Mouse (Mus musculus): ENCODE data around the gene Anapc16. TPM values are rescaled to one million over a fixed set of nuclear protein-coding genes. Genes with fewer than 3 reads are reported as not detected.

Gene Anapc16
- polyA plus RNA-seq, 1 experiment from 2014 or later = 90.7 TPM

DNA sequence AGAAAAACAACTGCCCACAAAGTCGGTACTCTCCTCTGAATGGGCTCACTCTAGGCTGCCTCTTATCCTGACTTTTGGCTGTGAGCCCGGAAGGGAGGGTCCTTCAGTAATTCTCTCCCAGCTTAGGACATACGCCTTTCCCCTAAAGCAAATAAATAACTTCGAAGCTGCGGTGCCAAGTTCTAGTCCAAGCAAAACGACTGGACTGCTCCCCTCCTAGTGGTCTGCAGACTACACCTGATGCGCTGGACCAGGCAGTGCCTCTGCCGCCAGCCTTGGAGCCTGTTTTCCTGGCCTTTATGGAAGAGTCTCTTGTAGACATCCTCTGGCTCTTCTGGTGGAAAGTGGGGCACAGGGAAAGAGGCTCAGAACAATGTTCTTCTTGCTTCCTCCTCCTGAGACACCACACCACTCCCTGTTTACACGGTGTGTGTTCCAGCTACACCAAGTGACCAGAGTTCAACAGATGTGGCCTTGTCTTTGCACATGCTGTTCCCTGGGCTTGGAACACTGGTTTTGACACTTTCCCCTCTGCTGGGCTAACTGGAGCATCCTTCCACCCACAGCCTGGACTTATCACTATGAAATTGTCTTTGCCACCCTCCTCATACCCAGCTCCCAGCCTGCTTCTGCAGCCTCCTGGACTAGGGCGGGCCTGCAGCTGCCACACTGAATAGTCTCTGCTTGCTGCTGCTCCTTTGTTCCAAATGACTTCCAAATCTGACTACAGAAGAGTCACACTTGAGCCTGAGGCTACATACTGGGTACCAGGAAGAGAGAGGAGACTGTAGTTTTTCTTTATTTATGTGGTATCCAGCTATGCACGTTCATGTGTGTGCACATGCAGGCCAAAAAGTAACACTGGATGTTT, 23.8 kb downstream of the Anapc16 start:
- H3K4me2 ChIP-seq (ENCODE audit: low read depth, low read length) = peak overlapping the region; percentile 28
- peak overlapping the region; percentile 82 for H3K27ac ChIP-seq (ENCODE audit: low read length)
- H3K36me3 ChIP-seq (ENCODE audit: control insufficient read depth, insufficient read depth, low read length) = no peaks in the 10 kb centered on the region
- no peaks in the 10 kb centered on the region for H3K9me3 ChIP-seq (replicated peaks; ENCODE audit: control insufficient read depth, low read length)
- WGBS = 22% methylated on average over 11 of the region's 11 CpGs
- H3K27me3 ChIP-seq (ENCODE audit: control insufficient read depth, insufficient read depth, low read length) = no peaks in the 10 kb centered on the region
- ATAC-seq (ENCODE audit: insufficient read depth, low FRiP score) = peak; percentile 81
- H3K4me1 ChIP-seq (ENCODE audit: control insufficient read depth, insufficient read depth, low read length) = peaks cover 30% of the 10 kb centered on the region
- H3K9ac ChIP-seq (ENCODE audit: low read length) = peak overlapping the region; percentile 57
- no peak overlapping the region for H3K4me3 ChIP-seq (replicated peaks; ENCODE audit: low read length)

DNA sequence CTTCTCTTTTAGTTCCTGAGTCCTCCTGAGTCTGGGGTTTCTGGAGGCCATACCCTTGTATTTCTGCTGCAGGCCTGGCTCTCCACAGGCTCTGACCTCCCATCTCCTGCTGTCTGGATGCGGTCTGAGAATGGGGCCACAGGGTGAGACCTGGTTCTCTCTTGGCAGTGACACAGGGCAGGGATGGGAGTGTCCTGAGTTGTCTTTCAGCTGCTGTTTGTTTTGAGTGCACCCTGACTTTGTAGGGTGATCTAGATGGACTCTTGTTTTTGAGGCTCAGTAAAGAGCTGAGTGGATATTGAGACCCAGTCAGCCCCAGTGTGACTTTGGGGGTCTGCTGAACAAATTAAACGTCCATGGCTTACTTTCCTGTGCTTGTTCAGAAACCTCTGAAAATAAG, 24.5 kb downstream of the Anapc16 start:
- Histone ChIP-seq H3K4me2 (ENCODE audit: low read depth, low read length) (peak overlapping the region; percentile 28; the same call in 1 of the 2 replicates), H3K27ac (ENCODE audit: low read length) (peak overlapping the region; percentile 82), H3K9me3 (replicated peaks; ENCODE audit: control insufficient read depth, low read length) (no peaks in the 10 kb centered on the region), H3K27me3 (ENCODE audit: control insufficient read depth, insufficient read depth, low read length) (no peaks in the 10 kb centered on the region), H3K36me3 (ENCODE audit: control insufficient read depth, insufficient read depth, low read length) (no peaks in the 10 kb centered on the region), H3K4me1 (ENCODE audit: control insufficient read depth, insufficient read depth, low read length) (peaks cover 37% of the 10 kb centered on the region), H3K4me3 (replicated peaks; ENCODE audit: low read length) (no peak overlapping the region), H3K9ac (ENCODE audit: low read length) (peak overlapping the region; percentile 57)
- ATAC-seq (ENCODE audit: insufficient read depth, low FRiP score) = no peak
- 47% methylated on average over 2 of the region's 2 CpGs for WGBS

DNA sequence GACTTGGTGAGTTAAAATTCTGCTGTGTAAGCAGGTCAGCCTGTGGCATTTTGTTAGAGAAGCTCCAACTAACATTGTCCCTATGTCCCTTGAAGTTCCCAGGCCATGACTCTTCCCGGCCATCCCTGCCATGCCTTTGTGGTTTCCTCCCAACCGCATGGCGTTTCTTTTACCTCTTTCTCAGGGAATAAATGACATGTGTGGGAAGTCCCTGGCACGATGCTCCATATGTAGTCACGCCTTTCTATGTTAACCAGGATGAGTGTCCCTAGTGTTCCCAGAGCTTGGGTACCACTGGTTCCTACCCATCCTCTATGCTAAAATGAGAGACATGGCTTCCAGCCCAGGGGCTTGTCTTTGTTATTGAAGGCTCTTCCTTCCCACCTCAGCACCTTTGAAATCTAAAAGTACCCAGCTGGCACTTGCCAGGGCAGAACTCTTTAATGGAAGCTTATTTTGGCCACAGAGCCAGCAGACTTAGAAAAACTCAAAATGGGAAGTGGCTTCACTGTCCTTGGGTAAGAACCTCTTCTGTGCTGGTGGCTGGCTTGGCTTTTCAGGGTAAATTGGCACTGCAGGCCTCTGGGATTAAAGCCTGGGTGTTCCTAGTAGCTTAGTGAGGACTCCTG, 25.1 kb downstream of the Anapc16 start:
- Histone ChIP-seq H3K4me1 (ENCODE audit: control insufficient read depth, insufficient read depth, low read length) (peaks cover 39% of the 10 kb centered on the region), H3K36me3 (ENCODE audit: control insufficient read depth, insufficient read depth, low read length) (no peaks in the 10 kb centered on the region), H3K27me3 (ENCODE audit: control insufficient read depth, insufficient read depth, low read length) (no peaks in the 10 kb centered on the region), H3K9ac (ENCODE audit: low read length) (peak overlapping the region; percentile 57; the same call in 1 of the 2 replicates), H3K9me3 (replicated peaks; ENCODE audit: control insufficient read depth, low read length) (no peaks in the 10 kb centered on the region), H3K4me2 (ENCODE audit: low read depth, low read length) (no peak overlapping the region), H3K4me3 (replicated peaks; ENCODE audit: low read length) (no peak overlapping the region), H3K27ac (ENCODE audit: low read length) (peak overlapping the region; percentile 82)
- ATAC-seq (ENCODE audit: insufficient read depth, low FRiP score) = no peak
- WGBS = 90% methylated on average over 5 of the region's 5 CpGs

- H3K27me3 ChIP-seq (ENCODE audit: control insufficient read depth, insufficient read depth, low read length) = no peaks in the 10 kb centered on the region
- 63% methylated on average over 2 of the region's 4 CpGs for WGBS
- H3K9ac ChIP-seq (ENCODE audit: low read length) = no peak overlapping the region
- H3K4me3 ChIP-seq (replicated peaks; ENCODE audit: low read length) = no peak overlapping the region
- no peaks in the 10 kb centered on the region for H3K9me3 ChIP-seq (replicated peaks; ENCODE audit: control insufficient read depth, low read length)
- no peaks in the 10 kb centered on the region for H3K36me3 ChIP-seq (ENCODE audit: control insufficient read depth, insufficient read depth, low read length)
- peaks cover 39% of the 10 kb centered on the region for H3K4me1 ChIP-seq (ENCODE audit: control insufficient read depth, insufficient read depth, low read length)
- no peak overlapping the region for H3K4me2 ChIP-seq (ENCODE audit: low read depth, low read length)
- H3K27ac ChIP-seq (ENCODE audit: low read length) = no peak overlapping the region
- ATAC-seq (ENCODE audit: insufficient read depth, low FRiP score) = no peak
Measured at GRCm38 (mm10) chr10:59977141-59977540, 25.8 kb downstream of the Anapc16 start.

DNA sequence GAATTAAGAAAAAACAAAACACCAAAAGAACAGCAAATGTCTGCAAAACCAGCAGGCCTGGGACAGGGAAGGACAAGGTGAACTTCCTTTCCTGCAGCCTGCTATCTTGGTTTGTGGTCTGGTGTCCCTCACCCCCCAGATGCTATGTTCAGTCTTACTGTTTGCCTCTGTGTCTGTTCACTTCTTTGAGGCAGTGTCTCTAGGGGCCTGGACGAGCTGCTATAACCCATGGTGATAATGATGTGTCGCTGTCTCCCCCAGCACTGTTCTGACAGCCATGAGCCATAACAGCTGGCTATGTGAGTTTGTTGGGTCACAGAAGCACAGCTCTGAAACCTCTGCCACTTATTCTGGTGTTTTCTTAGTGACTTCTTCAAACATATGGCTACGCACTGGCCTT, 28.1 kb downstream of the Anapc16 start:
- Histone ChIP-seq H3K27me3 (ENCODE audit: control insufficient read depth, insufficient read depth, low read length) (no peaks in the 10 kb centered on the region), H3K4me1 (ENCODE audit: control insufficient read depth, insufficient read depth, low read length) (peaks cover 49% of the 10 kb centered on the region), H3K9me3 (replicated peaks; ENCODE audit: control insufficient read depth, low read length) (no peaks in the 10 kb centered on the region), H3K9ac (ENCODE audit: low read length) (peak overlapping the region; percentile 38; the same call in 1 of the 2 replicates), H3K4me2 (ENCODE audit: low read depth, low read length) (no peak overlapping the region), H3K4me3 (replicated peaks; ENCODE audit: low read length) (no peak overlapping the region), H3K27ac (ENCODE audit: low read length) (peak overlapping the region; percentile 79), H3K36me3 (ENCODE audit: control insufficient read depth, insufficient read depth, low read length) (no peaks in the 10 kb centered on the region)
- ATAC-seq (ENCODE audit: insufficient read depth, low FRiP score) = no peak
- 46% methylated on average over 3 of the region's 3 CpGs for whole genome bisulfite sequencing

DNA sequence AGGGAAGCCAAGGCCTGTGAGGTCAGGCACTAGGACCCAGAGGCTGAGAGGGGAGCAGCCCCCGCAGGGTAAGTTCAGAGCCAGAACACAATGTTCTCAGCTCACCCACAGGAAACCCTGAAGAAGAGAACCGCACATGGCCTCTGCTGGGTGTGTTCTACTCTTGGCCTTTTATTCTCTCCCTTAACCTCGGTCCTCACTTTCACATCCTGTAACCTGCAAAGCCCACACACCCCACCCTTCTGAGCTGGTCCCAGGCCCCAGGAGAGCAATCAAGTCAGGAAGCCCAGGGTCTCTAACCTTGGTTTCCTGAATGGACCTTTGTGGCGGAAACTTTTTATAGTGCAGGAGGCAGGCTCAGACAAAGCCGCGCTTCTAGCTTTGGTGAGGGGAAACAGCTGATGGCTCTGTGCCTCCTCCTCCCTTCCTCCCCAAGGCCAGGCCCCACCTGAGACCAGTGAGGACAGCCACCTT, 28.7 kb downstream of the Anapc16 start:
- 0 out of 2 replicates have a peak overlapping the region, but pooled peaks have one; percentile 3 for H3K4me2 ChIP-seq (ENCODE audit: low read depth, low read length)
- no peaks in the 10 kb centered on the region for H3K9me3 ChIP-seq (replicated peaks; ENCODE audit: control insufficient read depth, low read length)
- H3K27ac ChIP-seq (ENCODE audit: low read length) = peak overlapping the region; percentile 79
- ATAC-seq (ENCODE audit: insufficient read depth, low FRiP score) = peak; percentile 57
- no peak overlapping the region for H3K4me3 ChIP-seq (replicated peaks; ENCODE audit: low read length)
- peaks cover 44% of the 10 kb centered on the region for H3K4me1 ChIP-seq (ENCODE audit: control insufficient read depth, insufficient read depth, low read length)
- WGBS = 10% methylated on average over 6 of the region's 6 CpGs
- H3K27me3 ChIP-seq (ENCODE audit: control insufficient read depth, insufficient read depth, low read length) = no peaks in the 10 kb centered on the region
- H3K36me3 ChIP-seq (ENCODE audit: control insufficient read depth, insufficient read depth, low read length) = no peaks in the 10 kb centered on the region
- peak overlapping the region; percentile 52 for H3K9ac ChIP-seq (ENCODE audit: low read length)

DNA sequence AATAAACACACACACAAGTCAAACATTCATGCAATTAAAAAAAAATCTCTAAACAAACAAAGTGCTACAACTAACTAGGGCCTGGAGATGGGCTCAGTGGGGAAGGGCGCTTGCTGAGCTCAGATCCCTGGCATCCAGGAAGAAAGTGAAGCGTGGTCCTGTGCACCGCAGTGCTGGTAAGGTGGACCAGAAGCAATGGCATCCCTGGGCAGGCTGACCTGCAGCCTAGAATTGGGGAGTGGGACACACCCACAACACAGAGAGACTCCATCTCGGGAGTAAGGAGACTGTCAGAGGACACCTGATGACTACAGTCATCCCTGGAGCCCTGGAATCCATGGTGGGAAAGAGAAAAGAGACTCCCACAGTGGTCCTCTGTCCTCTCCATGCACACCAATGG, 29.5 kb downstream of the Anapc16 start:
- no peaks in the 10 kb centered on the region for H3K36me3 ChIP-seq (ENCODE audit: control insufficient read depth, insufficient read depth, low read length)
- peak overlapping the region; percentile 79 for H3K27ac ChIP-seq (ENCODE audit: low read length)
- ATAC-seq (ENCODE audit: insufficient read depth, low FRiP score) = no peak
- no peaks in the 10 kb centered on the region for H3K27me3 ChIP-seq (ENCODE audit: control insufficient read depth, insufficient read depth, low read length)
- WGBS = 75% methylated on average over 4 of the region's 4 CpGs
- H3K9me3 ChIP-seq (replicated peaks; ENCODE audit: control insufficient read depth, low read length) = no peaks in the 10 kb centered on the region
- H3K4me1 ChIP-seq (ENCODE audit: control insufficient read depth, insufficient read depth, low read length) = peaks cover 35% of the 10 kb centered on the region
- no peak overlapping the region for H3K4me2 ChIP-seq (ENCODE audit: low read depth, low read length)
- 0 out of 2 replicates have a peak overlapping the region, but pooled peaks have one; percentile 2 for H3K9ac ChIP-seq (ENCODE audit: low read length)
- no peak overlapping the region for H3K4me3 ChIP-seq (replicated peaks; ENCODE audit: low read length)

GRCm38 (mm10) chr10:59972999-59973398, 29.9 kb downstream of the Anapc16 start:
- no peaks in the 10 kb centered on the region for H3K36me3 ChIP-seq (ENCODE audit: control insufficient read depth, insufficient read depth, low read length)
- no peak for ATAC-seq (ENCODE audit: insufficient read depth, low FRiP score)
- peak overlapping the region; percentile 57 for H3K27ac ChIP-seq (ENCODE audit: low read length)
- peaks cover 31% of the 10 kb centered on the region for H3K4me1 ChIP-seq (ENCODE audit: control insufficient read depth, insufficient read depth, low read length)
- H3K4me2 ChIP-seq (ENCODE audit: low read depth, low read length) = no peak overlapping the region
- no peak overlapping the region for H3K9ac ChIP-seq (ENCODE audit: low read length)
- WGBS = 71% methylated on average over 6 of the region's 6 CpGs
- H3K9me3 ChIP-seq (replicated peaks; ENCODE audit: control insufficient read depth, low read length) = no peaks in the 10 kb centered on the region
- no peaks in the 10 kb centered on the region for H3K27me3 ChIP-seq (ENCODE audit: control insufficient read depth, insufficient read depth, low read length)
- no peak overlapping the region for H3K4me3 ChIP-seq (replicated peaks; ENCODE audit: low read length)

GRCm38 (mm10) chr10:59972534-59972933, 30.4 kb downstream of the Anapc16 start:
- peaks cover 29% of the 10 kb centered on the region for H3K4me1 ChIP-seq (ENCODE audit: control insufficient read depth, insufficient read depth, low read length)

More at GRCm38 (mm10) chr10:59972534-59972933, 30.4 kb downstream of the Anapc16 start:
- H3K9me3 ChIP-seq (replicated peaks; ENCODE audit: control insufficient read depth, low read length) = no peaks in the 10 kb centered on the region
- H3K4me2 ChIP-seq (ENCODE audit: low read depth, low read length) = no peak overlapping the region
- H3K36me3 ChIP-seq (ENCODE audit: control insufficient read depth, insufficient read depth, low read length) = no peaks in the 10 kb centered on the region
- H3K9ac ChIP-seq (ENCODE audit: low read length) = no peak overlapping the region
- H3K4me3 ChIP-seq (replicated peaks; ENCODE audit: low read length) = no peak overlapping the region
- peak overlapping the region; percentile 57; the same call in 1 of the 2 replicates for H3K27ac ChIP-seq (ENCODE audit: low read length)
- no peak for ATAC-seq (ENCODE audit: insufficient read depth, low FRiP score)
- H3K27me3 ChIP-seq (ENCODE audit: control insufficient read depth, insufficient read depth, low read length) = no peaks in the 10 kb centered on the region
- 73% methylated on average over 2 of the region's 2 CpGs for WGBS

All from stomach, embryonic 16.5 days (tissue).